ENCODE assay signal across 9 mouse cellular contexts in the genomic region with DNA sequence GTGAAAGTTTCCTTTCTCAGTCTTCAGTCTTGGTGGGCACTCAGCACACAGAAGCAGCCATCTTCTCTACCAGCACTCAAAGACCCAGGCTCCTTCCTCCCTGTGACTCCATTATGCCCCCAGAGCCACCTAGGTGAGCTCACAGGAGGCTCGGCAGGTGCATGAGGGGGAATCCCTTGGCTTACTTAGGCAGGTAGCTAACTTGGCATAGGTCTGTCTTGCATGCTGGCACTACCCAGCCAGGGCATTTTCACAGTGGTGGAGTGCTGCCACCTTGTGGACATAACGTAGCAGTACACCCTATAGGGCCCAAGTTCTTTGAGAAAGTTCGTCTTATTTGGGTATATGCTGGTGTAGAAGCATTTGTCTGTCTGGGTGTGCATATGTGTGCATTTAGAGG. TPM values are rescaled to one million over a fixed set of nuclear protein-coding genes. Genes with fewer than 3 reads are reported as not detected.
DNase-seq lines count a peak whose midpoint lies in the region; ATAC-seq and TF ChIP-seq lines count a peak whose summit lies in the region.
"Had no signal": no experiment of that assay in that cellular context is flagged by ENCODE, and none has a peak within 500 bp of the region (broad histone marks: within the 10 kb centered on the region; RNA-seq: fewer than 3 reads in every experiment).

No protein-coding gene starts in this region.

- no peaks in the 10 kb centered on the region for H3K27me3 ChIP-seq in heart, adult 2 months (ENCODE audit: control insufficient read depth, insufficient read depth, low read length)
- H3K27me3 ChIP-seq in intestine, embryonic 14.5 days (replicated peaks; ENCODE audit: control insufficient read depth, insufficient read depth, low read length): no peaks in the 10 kb centered on the region
- peaks cover 5% of the 10 kb centered on the region for H3K27me3 ChIP-seq in midbrain, embryonic 15.5 days (replicated peaks)

- no peak for TF ChIP-seq POLR2A in heart, adult 2 months (IDR thresholded peaks at IDR 0.05; ENCODE audit: insufficient read depth, low read depth, low read length)

- intact Hi-C loops in heart, adult 2 months (cut with DNase I): loop anchor here (1.0 kb wide), 2 partner anchors 189 to 222 kb away; no protein-coding TSS in a partner anchor
- intact Hi-C loops in left cerebral cortex, postnatal 10 days (cut with DNase I): loop anchor here (1.0 kb wide), 1 partner anchor 222 kb away; no protein-coding TSS in a partner anchor

- no peaks in the 10 kb centered on the region for H3K9me3 ChIP-seq in intestine, embryonic 14.5 days (ENCODE audit: control insufficient read depth, low read length)
- H3K9me3 ChIP-seq in midbrain, embryonic 15.5 days: no peaks in the 10 kb centered on the region

- H3K79me2 ChIP-seq in heart, adult 2 months (replicated peaks; ENCODE audit: control insufficient read depth, insufficient read depth, low read length): no peaks in the 10 kb centered on the region

- no peak overlapping the region for H3K4me2 ChIP-seq in intestine, embryonic 14.5 days (ENCODE audit: low read length)
- H3K4me2 ChIP-seq in midbrain, embryonic 15.5 days: no peak overlapping the region

- ATAC-seq in frontal cortex, adult (ENCODE audit: low TSS enrichment): peak; percentile 90
- ATAC-seq in intestine, embryonic 14.5 days (replicated peaks; ENCODE audit: low FRiP score, low TSS enrichment, low read depth): no peak; the same call in 1 of the 2 replicates
- peak; percentile 62 for ATAC-seq in midbrain, embryonic 15.5 days (replicated peaks)

- 6% methylated on average over 3 of the region's 3 CpGs for WGBS in heart, adult 2 months
- 20% methylated on average over 3 of the region's 3 CpGs for WGBS in intestine, embryonic 14.5 days
- WGBS in midbrain, embryonic 15.5 days: 5% methylated on average over 3 of the region's 3 CpGs

- no peaks in the 10 kb centered on the region for H3K4me1 ChIP-seq in heart, adult 2 months (ENCODE audit: control insufficient read depth, insufficient read depth, low read length)
- no peaks in the 10 kb centered on the region for H3K4me1 ChIP-seq in intestine, embryonic 14.5 days (replicated peaks; ENCODE audit: control insufficient read depth, insufficient read depth, low read length)
- H3K4me1 ChIP-seq in midbrain, embryonic 15.5 days: no peaks in the 10 kb centered on the region

- TF ChIP-seq CTCF in heart, adult 2 months (IDR thresholded peaks at IDR 0.05): peak; percentile 98

- H3K36me3 ChIP-seq in heart, adult 2 months (ENCODE audit: control insufficient read depth, insufficient read depth, low read length): no peaks in the 10 kb centered on the region
- no peaks in the 10 kb centered on the region for H3K36me3 ChIP-seq in intestine, embryonic 14.5 days (ENCODE audit: control insufficient read depth, insufficient read depth, low read length)
- H3K36me3 ChIP-seq in midbrain, embryonic 15.5 days (replicated peaks): no peaks in the 10 kb centered on the region

- no peak overlapping the region for H3K9ac ChIP-seq in heart, adult 2 months (ENCODE audit: low read depth, low read length)
- no peak overlapping the region for H3K9ac ChIP-seq in intestine, embryonic 14.5 days (ENCODE audit: low read length)
- H3K9ac ChIP-seq in midbrain, embryonic 15.5 days: no peak overlapping the region

- no peak overlapping the region for H3K4me3 ChIP-seq in heart, adult 2 months
- H3K4me3 ChIP-seq in intestine, embryonic 14.5 days (ENCODE audit: low read depth, low read length): no peak overlapping the region
- no peak overlapping the region for H3K4me3 ChIP-seq in midbrain, embryonic 15.5 days

- no peak overlapping the region for H3K27ac ChIP-seq in heart, adult 2 months
- no peak overlapping the region for H3K27ac ChIP-seq in intestine, embryonic 14.5 days (ENCODE audit: low read depth)
- no peak overlapping the region for H3K27ac ChIP-seq in midbrain, embryonic 15.5 days

- peak; percentile 49 to 52 for DNase-seq in heart, adult 2 months
- no peak for DNase-seq in heart, adult 11 months
- peak; percentile 54 for DNase-seq in cerebellum, adult 8-10 months
- DNase-seq in intestine, embryonic 14.5 days (ENCODE audit: low spot score): peak; percentile 76
- DNase-seq in left cerebral cortex, postnatal 10 days (ENCODE audit: extremely low spot score in 1 of 2, low spot score in 2 of 2): peak; percentile 41 to 64
- peak; percentile 24 to 47 for DNase-seq in spleen, postnatal 10 days (ENCODE audit: low spot score in 2 of 2)

- peak; percentile 81; the same call in 1 of the 2 replicates for TF ChIP-seq EP300 in heart, adult 2 months (IDR thresholded peaks at IDR 0.05; ENCODE audit: insufficient read depth, low read depth, low read length)

RNA-seq across cellular contexts. Expression of a gene that starts 38.8 kb away (rescaled TPM):
- 10 to 100 TPM; 64.2 to 67.0 TPM for total RNA-seq in heart, adult 2 months (2021)
- 81.3 and 125 TPM in 2 replicates for polyA plus RNA-seq in heart, adult 2 months (2012; rRNA removed)
- polyA plus RNA-seq in intestine, embryonic 14.5 days (2014; fragmentation: Nextera tagmentation; extraction: Ambion mirVana): 1.4 and 1.5 TPM in 2 replicates
- total RNA-seq in left cerebral cortex, postnatal 10 days (2021): 10 to 100 TPM in 1 of 2 experiments, 1 to 10 TPM in 1; 5.9 to 12.4 TPM
- 8.4 and 9.3 TPM in 2 replicates for polyA plus RNA-seq in midbrain, embryonic 15.5 days (2015; fragmentation: Nextera tagmentation; extraction: Ambion mirVana)
- total RNA-seq: neutrophil, adult 5-6 weeks had no signal

RNA-seq across cellular contexts. Expression of a gene that starts 52.1 kb away (rescaled TPM):
- not detected for total RNA-seq in heart, adult 2 months (2021)
- 0.02 TPM in 1 of 2 replicates, not detected in the other for polyA plus RNA-seq in heart, adult 2 months (2012; rRNA removed)
- polyA plus RNA-seq in intestine, embryonic 14.5 days (2014; fragmentation: Nextera tagmentation; extraction: Ambion mirVana): 0.16 and 0.41 TPM in 2 replicates
- total RNA-seq in left cerebral cortex, postnatal 10 days (2021): not detected
- polyA plus RNA-seq in midbrain, embryonic 15.5 days (2015; fragmentation: Nextera tagmentation; extraction: Ambion mirVana): 8.8 and 11.9 TPM in 2 replicates
- total RNA-seq: neutrophil, adult 5-6 weeks had no signal
